Mouse (Mus musculus): ENCODE results near the gene Palld. TPM values are rescaled to one million over a fixed set of nuclear protein-coding genes. Genes with fewer than 3 reads are reported as not detected.

The Palld gene
- polyA plus RNA-seq, 1 experiment: 13.4 TPM

DNA sequence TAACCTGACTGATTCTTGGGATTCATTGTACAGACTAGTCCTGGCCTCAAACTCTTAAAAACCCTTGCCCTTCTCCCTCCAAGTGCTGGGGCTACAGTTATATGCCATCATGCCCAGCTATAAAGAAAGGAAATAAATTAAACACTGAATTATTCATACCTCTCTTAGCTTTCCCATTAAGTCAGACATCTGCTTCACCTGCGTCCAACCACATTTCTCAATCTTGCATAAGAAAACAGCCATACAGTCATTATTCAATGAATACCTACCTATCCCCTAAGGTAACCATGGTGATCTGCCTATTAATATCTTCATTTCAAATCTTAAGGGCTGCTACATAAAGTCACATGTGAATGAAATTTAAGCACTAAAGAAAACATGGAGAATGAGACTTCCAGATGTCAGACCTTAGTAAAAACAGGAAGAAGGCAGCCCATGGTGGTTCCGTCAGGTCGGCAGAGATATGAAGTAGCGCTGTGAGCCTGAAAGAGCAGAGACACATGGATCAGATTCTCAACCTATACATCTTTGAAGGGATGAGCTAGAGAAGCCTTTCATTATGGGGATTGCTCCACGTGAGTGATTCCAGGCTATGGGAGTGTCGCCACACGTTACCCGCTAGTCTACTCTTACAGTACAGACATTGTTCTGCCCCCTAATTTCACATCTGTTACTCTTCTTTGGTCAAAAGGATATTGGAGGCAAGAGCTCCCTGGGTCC is 193.7 kb downstream of the Palld start:
- DNase-seq (ENCODE audit: low read depth in 1 of 2, low spot score in 2 of 2): no peak
- no peaks in the 10 kb centered on the region for H3K27me3 ChIP-seq (ENCODE audit: control insufficient read depth, insufficient read depth, low read length)
- H3K36me3 ChIP-seq (ENCODE audit: control insufficient read depth, insufficient read depth, low read length): no peaks in the 10 kb centered on the region
- no peak overlapping the region for H3K27ac ChIP-seq (ENCODE audit: insufficient read depth, low read length)
- H3K4me1 ChIP-seq (ENCODE audit: control insufficient read depth, insufficient read depth, insufficient read length): no peaks in the 10 kb centered on the region
- TF ChIP-seq CTCF (IDR thresholded peaks at IDR 0.05; ENCODE audit: extremely low read depth, insufficient read depth, insufficient read length, insufficient replicate concordance) (no peak), POLR2A (IDR thresholded peaks at IDR 0.05; ENCODE audit: low read depth, low read length) (no peak)
- 84% methylated on average over 8 of the region's 8 CpGs for WGBS
- no peak overlapping the region for H3K4me3 ChIP-seq (ENCODE audit: extremely low read depth, insufficient read depth, insufficient read length)

- H3K36me3 ChIP-seq (ENCODE audit: control insufficient read depth, insufficient read depth, low read length): no peaks in the 10 kb centered on the region
- no peak for DNase-seq (ENCODE audit: low read depth in 1 of 2, low spot score in 2 of 2)
- H3K4me3 ChIP-seq (ENCODE audit: extremely low read depth, insufficient read depth, insufficient read length): no peak overlapping the region
- no peak overlapping the region for H3K27ac ChIP-seq (ENCODE audit: insufficient read depth, low read length)
- WGBS: 88% methylated on average over 3 of the region's 3 CpGs
- TF ChIP-seq CTCF (IDR thresholded peaks at IDR 0.05; ENCODE audit: extremely low read depth, insufficient read depth, insufficient read length, insufficient replicate concordance) (no peak), POLR2A (IDR thresholded peaks at IDR 0.05; ENCODE audit: low read depth, low read length) (no peak)
- no peaks in the 10 kb centered on the region for H3K27me3 ChIP-seq (ENCODE audit: control insufficient read depth, insufficient read depth, low read length)
- H3K4me1 ChIP-seq (ENCODE audit: control insufficient read depth, insufficient read depth, insufficient read length): no peaks in the 10 kb centered on the region
These were observed 197.0 kb downstream of the Palld start for GRCm38 (mm10) chr8:61705491-61705890.

GRCm38 (mm10) chr8:61702122-61702521 is 200.4 kb downstream of the Palld start:
- Histone ChIP-seq H3K4me1 (ENCODE audit: control insufficient read depth, insufficient read depth, insufficient read length) (no peaks in the 10 kb centered on the region), H3K27me3 (ENCODE audit: control insufficient read depth, insufficient read depth, low read length) (no peaks in the 10 kb centered on the region), H3K27ac (ENCODE audit: insufficient read depth, low read length) (no peak overlapping the region), H3K4me3 (ENCODE audit: extremely low read depth, insufficient read depth, insufficient read length) (no peak overlapping the region), H3K36me3 (ENCODE audit: control insufficient read depth, insufficient read depth, low read length) (no peaks in the 10 kb centered on the region)
- 84% methylated on average over 8 of the region's 8 CpGs for WGBS
- no peak for DNase-seq (ENCODE audit: low read depth in 1 of 2, low spot score in 2 of 2)
- no peak for TF ChIP-seq POLR2A (IDR thresholded peaks at IDR 0.05; ENCODE audit: low read depth, low read length)
- no peak for TF ChIP-seq CTCF (IDR thresholded peaks at IDR 0.05; ENCODE audit: extremely low read depth, insufficient read depth, insufficient read length, insufficient replicate concordance)

- Histone ChIP-seq H3K4me3 (ENCODE audit: extremely low read depth, insufficient read depth, insufficient read length) (no peak overlapping the region), H3K27ac (ENCODE audit: insufficient read depth, low read length) (no peak overlapping the region), H3K4me1 (ENCODE audit: control insufficient read depth, insufficient read depth, insufficient read length) (no peaks in the 10 kb centered on the region), H3K36me3 (ENCODE audit: control insufficient read depth, insufficient read depth, low read length) (no peaks in the 10 kb centered on the region), H3K27me3 (ENCODE audit: control insufficient read depth, insufficient read depth, low read length) (no peaks in the 10 kb centered on the region)
- TF ChIP-seq POLR2A (IDR thresholded peaks at IDR 0.05; ENCODE audit: low read depth, low read length) (no peak), CTCF (IDR thresholded peaks at IDR 0.05; ENCODE audit: extremely low read depth, insufficient read depth, insufficient read length, insufficient replicate concordance) (no peak)
- 83% methylated on average over 9 of the region's 9 CpGs for WGBS
- DNase-seq (ENCODE audit: low read depth in 1 of 2, low spot score in 2 of 2): no peak
These were observed 201.4 kb downstream of the Palld start for GRCm38 (mm10) chr8:61700932-61701681.

DNA sequence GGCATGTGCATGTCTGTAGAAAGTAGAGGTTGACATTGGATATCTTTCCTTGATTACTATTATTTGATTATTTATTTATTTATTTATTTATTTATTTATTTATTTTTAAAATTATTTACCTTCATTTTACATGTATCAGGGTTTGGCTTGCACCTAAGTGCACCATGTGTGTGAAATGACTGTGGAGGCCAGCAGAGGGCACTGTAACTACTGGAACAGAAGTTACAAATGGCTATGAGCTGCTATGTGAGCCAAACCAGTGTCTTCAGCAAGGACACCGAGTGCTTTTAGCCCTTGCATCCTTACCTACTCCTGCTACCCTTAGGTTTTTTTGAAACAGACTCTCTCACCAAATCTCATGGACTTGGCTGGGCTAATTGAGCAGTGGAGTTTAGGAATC is 202.2 kb downstream of the Palld start:
- H3K27ac ChIP-seq (ENCODE audit: insufficient read depth, low read length): no peak overlapping the region
- WGBS: 85% methylated on average over 1 of the region's 1 CpGs
- no peaks in the 10 kb centered on the region for H3K27me3 ChIP-seq (ENCODE audit: control insufficient read depth, insufficient read depth, low read length)
- no peaks in the 10 kb centered on the region for H3K36me3 ChIP-seq (ENCODE audit: control insufficient read depth, insufficient read depth, low read length)
- no peak for DNase-seq (ENCODE audit: low read depth in 1 of 2, low spot score in 2 of 2)
- no peaks in the 10 kb centered on the region for H3K4me1 ChIP-seq (ENCODE audit: control insufficient read depth, insufficient read depth, insufficient read length)
- H3K4me3 ChIP-seq (ENCODE audit: extremely low read depth, insufficient read depth, insufficient read length): no peak overlapping the region
- TF ChIP-seq POLR2A (IDR thresholded peaks at IDR 0.05; ENCODE audit: low read depth, low read length) (no peak), CTCF (IDR thresholded peaks at IDR 0.05; ENCODE audit: extremely low read depth, insufficient read depth, insufficient read length, insufficient replicate concordance) (peak; percentile 1; the same call in 1 of the 2 replicates)

DNA sequence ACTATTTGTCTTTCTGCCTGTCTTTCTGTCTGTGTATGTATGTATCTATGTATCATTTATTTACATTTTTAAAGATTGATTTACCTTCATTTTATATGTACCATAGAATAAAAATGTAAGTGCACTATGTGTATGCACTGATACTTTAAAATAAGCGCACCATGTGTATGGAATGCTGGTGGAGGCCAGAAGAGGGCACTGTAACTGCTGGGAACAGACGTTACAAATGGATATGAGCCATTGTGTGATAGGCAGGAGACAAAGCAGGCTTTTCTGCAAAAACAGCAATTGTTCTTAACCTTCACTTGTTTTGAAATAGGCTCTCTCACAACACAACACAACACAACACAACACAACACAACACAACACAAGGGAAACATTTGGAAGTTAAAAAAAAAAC is 203.5 kb downstream of the Palld start:
- no peaks in the 10 kb centered on the region for H3K27me3 ChIP-seq (ENCODE audit: control insufficient read depth, insufficient read depth, low read length)
- no peaks in the 10 kb centered on the region for H3K4me1 ChIP-seq (ENCODE audit: control insufficient read depth, insufficient read depth, insufficient read length)
- 89% methylated on average over 2 of the region's 2 CpGs for WGBS
- no peak overlapping the region for H3K4me3 ChIP-seq (ENCODE audit: extremely low read depth, insufficient read depth, insufficient read length)
- no peak overlapping the region for H3K27ac ChIP-seq (ENCODE audit: insufficient read depth, low read length)
- TF ChIP-seq CTCF (IDR thresholded peaks at IDR 0.05; ENCODE audit: extremely low read depth, insufficient read depth, insufficient read length, insufficient replicate concordance) (no peak), POLR2A (IDR thresholded peaks at IDR 0.05; ENCODE audit: low read depth, low read length) (no peak)
- H3K36me3 ChIP-seq (ENCODE audit: control insufficient read depth, insufficient read depth, low read length): no peaks in the 10 kb centered on the region
- no peak for DNase-seq (ENCODE audit: low read depth in 1 of 2, low spot score in 2 of 2)

All from spleen, adult 2 months (tissue).